Mouse (Mus musculus): ENCODE results near the gene Mbnl2. TPM values are rescaled to one million over a fixed set of nuclear protein-coding genes. Genes with fewer than 3 reads are reported as not detected.
A peak's percentile ranks its signal among the peaks of the same experiment; 100 is the strongest.

Gene Mbnl2
- polyA plus RNA-seq (2014; fragmentation: Nextera tagmentation; extraction: Ambion mirVana), result 62.1 and 64.9 TPM in 2 replicates

GRCm38 (mm10) chr14:120275246-120276238 lies at the start of gene Mbnl2:
Gene Mbnl2, plus strand, starts transcription at chr14:120275669.
- Histone ChIP-seq H3K4me3 (ENCODE audit: low read depth, low read length) (peak within 1 kb of the TSS; percentile 65), H3K9me3 (ENCODE audit: control insufficient read depth, low read length) (no peaks in the 10 kb centered on the region), H3K36me3 (ENCODE audit: control insufficient read depth, insufficient read depth, low read length) (no peaks in the 10 kb centered on the region), H3K4me2 (ENCODE audit: low read depth, severe bottlenecking) (peak within 1 kb of the TSS; percentile 77), H3K27me3 (ENCODE audit: control insufficient read depth, insufficient read depth, low read length) (no peaks in the 10 kb centered on the region), H3K27ac (replicated peaks; ENCODE audit: low read depth, low read length) (peak within 1 kb of the TSS; percentile 85), H3K4me1 (ENCODE audit: control insufficient read depth, insufficient read depth, low read length) (peaks cover 32% of the 10 kb centered on the region), H3K9ac (ENCODE audit: low read length) (peak within 1 kb of the TSS; percentile 74)
- DNase-seq (ENCODE audit: low spot score), result peak; percentile 95
- peak; percentile 96 for ATAC-seq (ENCODE audit: insufficient number of reproducible peaks, low FRiP score, low TSS enrichment, low read depth)
- WGBS, result 2% methylated on average over 34 of the region's 35 CpGs

DNA sequence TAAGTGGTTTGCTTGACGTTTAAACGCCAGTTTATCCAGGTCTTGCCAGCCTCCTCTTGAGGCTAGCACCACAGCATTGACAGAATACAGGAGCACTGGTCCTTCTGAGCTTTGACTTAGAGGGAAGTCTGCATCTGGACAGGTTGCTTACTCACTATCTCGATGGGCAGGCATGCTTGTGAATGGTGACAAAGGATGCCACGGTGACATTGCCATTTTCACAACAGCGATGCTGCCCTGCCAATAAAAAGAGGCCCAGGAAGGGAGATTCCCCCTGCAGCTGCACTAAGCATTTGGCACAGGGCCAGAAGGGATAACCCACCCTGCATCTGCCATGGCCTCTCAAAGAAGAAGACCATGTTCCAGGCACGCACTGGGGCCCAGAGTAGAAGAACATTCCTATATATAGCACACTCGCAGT lies 43.4 kb upstream of the Mbnl2 start:
- ATAC-seq (ENCODE audit: insufficient number of reproducible peaks, low FRiP score, low TSS enrichment, low read depth) (no peak), DNase-seq (ENCODE audit: low spot score) (no peak)
- H3K4me3 ChIP-seq (ENCODE audit: low read depth, low read length), result no peak overlapping the region
- no peak overlapping the region for H3K4me2 ChIP-seq (ENCODE audit: low read depth, severe bottlenecking)
- no peaks in the 10 kb centered on the region for H3K9me3 ChIP-seq (ENCODE audit: control insufficient read depth, low read length)
- no peak overlapping the region for H3K9ac ChIP-seq (ENCODE audit: low read length)
- H3K4me1 ChIP-seq (ENCODE audit: control insufficient read depth, insufficient read depth, low read length), result no peaks in the 10 kb centered on the region
- no peak overlapping the region for H3K27ac ChIP-seq (replicated peaks; ENCODE audit: low read depth, low read length)
- no peaks in the 10 kb centered on the region for H3K36me3 ChIP-seq (ENCODE audit: control insufficient read depth, insufficient read depth, low read length)
- 82% methylated on average over 7 of the region's 7 CpGs for WGBS
- no peaks in the 10 kb centered on the region for H3K27me3 ChIP-seq (ENCODE audit: control insufficient read depth, insufficient read depth, low read length)

GRCm38 (mm10) chr14:120235610-120236009 lies 39.9 kb upstream of the Mbnl2 start:
- H3K4me2 ChIP-seq (ENCODE audit: low read depth, severe bottlenecking), result no peak overlapping the region
- H3K36me3 ChIP-seq (ENCODE audit: control insufficient read depth, insufficient read depth, low read length), result no peaks in the 10 kb centered on the region
- no peaks in the 10 kb centered on the region for H3K9me3 ChIP-seq (ENCODE audit: control insufficient read depth, low read length)
- no peak overlapping the region for H3K4me3 ChIP-seq (ENCODE audit: low read depth, low read length)
- WGBS, result 73% methylated on average over 7 of the region's 7 CpGs
- no peak overlapping the region for H3K27ac ChIP-seq (replicated peaks; ENCODE audit: low read depth, low read length)
- DNase-seq (ENCODE audit: low spot score) (no peak), ATAC-seq (ENCODE audit: insufficient number of reproducible peaks, low FRiP score, low TSS enrichment, low read depth) (no peak)
- no peaks in the 10 kb centered on the region for H3K27me3 ChIP-seq (ENCODE audit: control insufficient read depth, insufficient read depth, low read length)
- H3K4me1 ChIP-seq (ENCODE audit: control insufficient read depth, insufficient read depth, low read length), result no peaks in the 10 kb centered on the region
- no peak overlapping the region for H3K9ac ChIP-seq (ENCODE audit: low read length)

- Histone ChIP-seq H3K27me3 (ENCODE audit: control insufficient read depth, insufficient read depth, low read length) (no peaks in the 10 kb centered on the region), H3K9ac (ENCODE audit: low read length) (no peak overlapping the region), H3K27ac (replicated peaks; ENCODE audit: low read depth, low read length) (no peak overlapping the region), H3K9me3 (ENCODE audit: control insufficient read depth, low read length) (no peaks in the 10 kb centered on the region), H3K4me2 (ENCODE audit: low read depth, severe bottlenecking) (no peak overlapping the region), H3K4me1 (ENCODE audit: control insufficient read depth, insufficient read depth, low read length) (no peaks in the 10 kb centered on the region), H3K36me3 (ENCODE audit: control insufficient read depth, insufficient read depth, low read length) (no peaks in the 10 kb centered on the region), H3K4me3 (ENCODE audit: low read depth, low read length) (no peak overlapping the region)
- ATAC-seq (ENCODE audit: insufficient number of reproducible peaks, low FRiP score, low TSS enrichment, low read depth) (no peak), DNase-seq (ENCODE audit: low spot score) (no peak)
Measured at GRCm38 (mm10) chr14:120238501-120238900, 37.0 kb upstream of the Mbnl2 start.

DNA sequence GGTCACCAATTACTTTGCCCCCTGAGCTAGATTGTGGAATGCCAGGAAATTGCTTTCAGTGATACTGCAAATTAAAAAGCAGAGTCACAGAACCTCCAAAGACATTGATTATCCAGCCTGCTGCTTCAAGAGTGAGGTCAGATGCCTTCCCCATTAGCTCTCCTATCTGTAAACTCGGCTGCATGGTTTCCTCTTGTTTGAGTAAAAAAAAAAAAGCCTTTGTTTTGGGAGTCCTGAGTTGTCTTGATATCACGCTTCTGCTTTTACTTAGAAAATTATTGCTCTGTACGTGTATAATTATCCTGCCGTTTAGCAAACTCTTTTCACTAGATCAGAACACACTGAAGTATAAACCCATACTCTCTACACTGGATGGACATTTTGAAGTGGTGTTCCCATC lies 35.3 kb upstream of the Mbnl2 start:
- no peaks in the 10 kb centered on the region for H3K4me1 ChIP-seq (ENCODE audit: control insufficient read depth, insufficient read depth, low read length)
- no peak overlapping the region for H3K4me2 ChIP-seq (ENCODE audit: low read depth, severe bottlenecking)
- H3K36me3 ChIP-seq (ENCODE audit: control insufficient read depth, insufficient read depth, low read length), result no peaks in the 10 kb centered on the region
- WGBS, result 65% methylated on average over 4 of the region's 4 CpGs
- H3K4me3 ChIP-seq (ENCODE audit: low read depth, low read length), result no peak overlapping the region
- H3K9me3 ChIP-seq (ENCODE audit: control insufficient read depth, low read length), result no peaks in the 10 kb centered on the region
- H3K9ac ChIP-seq (ENCODE audit: low read length), result no peak overlapping the region
- no peak for ATAC-seq (ENCODE audit: insufficient number of reproducible peaks, low FRiP score, low TSS enrichment, low read depth)
- H3K27ac ChIP-seq (replicated peaks; ENCODE audit: low read depth, low read length), result no peak overlapping the region
- no peak for DNase-seq (ENCODE audit: low spot score)
- H3K27me3 ChIP-seq (ENCODE audit: control insufficient read depth, insufficient read depth, low read length), result no peaks in the 10 kb centered on the region

DNA sequence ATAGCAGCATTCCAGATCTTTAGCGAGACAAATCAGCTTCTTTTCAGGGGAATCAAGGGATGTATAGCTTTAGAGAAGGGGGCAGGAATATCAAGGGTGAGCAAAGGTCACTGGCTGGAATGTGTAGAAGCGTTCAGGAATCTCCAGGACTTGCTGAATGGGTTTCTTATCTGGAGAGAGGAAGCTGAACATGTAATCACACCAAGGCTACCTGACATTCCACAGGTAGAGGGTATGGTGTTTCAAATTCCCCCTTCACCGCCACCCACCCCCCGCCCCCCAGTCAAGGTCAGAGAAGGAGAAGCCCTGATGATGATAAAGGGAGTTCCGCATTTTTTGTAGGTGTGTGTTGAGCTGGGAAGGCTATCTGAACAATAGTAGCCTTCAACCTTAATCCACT lies 32.8 kb upstream of the Mbnl2 start:
- Histone ChIP-seq H3K9ac (ENCODE audit: low read length) (no peak overlapping the region), H3K27ac (replicated peaks; ENCODE audit: low read depth, low read length) (no peak overlapping the region), H3K4me3 (ENCODE audit: low read depth, low read length) (no peak overlapping the region), H3K27me3 (ENCODE audit: control insufficient read depth, insufficient read depth, low read length) (no peaks in the 10 kb centered on the region), H3K4me2 (ENCODE audit: low read depth, severe bottlenecking) (no peak overlapping the region), H3K9me3 (ENCODE audit: control insufficient read depth, low read length) (no peaks in the 10 kb centered on the region), H3K36me3 (ENCODE audit: control insufficient read depth, insufficient read depth, low read length) (no peaks in the 10 kb centered on the region), H3K4me1 (ENCODE audit: control insufficient read depth, insufficient read depth, low read length) (no peaks in the 10 kb centered on the region)
- no peak for ATAC-seq (ENCODE audit: insufficient number of reproducible peaks, low FRiP score, low TSS enrichment, low read depth)
- WGBS, result 79% methylated on average over 5 of the region's 5 CpGs
- DNase-seq (ENCODE audit: low spot score), result no peak

DNA sequence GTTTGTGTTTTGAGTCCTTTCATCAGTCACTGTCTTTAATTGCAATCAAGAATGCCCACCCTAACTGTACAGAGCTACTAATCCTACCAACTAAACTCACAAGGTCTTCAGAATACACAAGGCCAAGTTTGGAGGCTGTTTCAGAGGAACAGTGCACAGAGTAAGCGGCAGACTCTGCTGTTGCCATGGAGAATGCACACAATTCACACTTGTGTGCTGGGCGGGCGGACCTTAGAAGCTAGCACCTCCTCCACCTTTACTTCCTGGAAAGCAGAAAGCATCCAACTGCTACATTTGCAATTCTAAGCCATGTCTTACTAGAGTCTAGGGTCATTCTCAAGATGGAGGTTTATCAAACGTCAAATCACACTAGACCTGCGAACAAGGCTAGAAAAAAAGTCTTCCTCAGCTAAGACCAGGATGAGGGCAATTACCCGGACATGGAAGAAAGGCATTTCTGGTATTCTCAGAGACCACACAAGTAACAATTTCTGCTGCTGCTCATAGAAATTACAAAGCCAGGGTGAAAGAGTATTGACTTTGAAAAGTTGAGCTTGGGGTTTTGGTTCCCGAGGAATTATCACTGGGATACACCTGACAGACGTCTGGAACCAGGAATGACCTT lies 30.3 kb upstream of the Mbnl2 start:
- no peak overlapping the region for H3K4me3 ChIP-seq (ENCODE audit: low read depth, low read length)
- no peak overlapping the region for H3K4me2 ChIP-seq (ENCODE audit: low read depth, severe bottlenecking)
- no peak overlapping the region for H3K27ac ChIP-seq (replicated peaks; ENCODE audit: low read depth, low read length)
- no peaks in the 10 kb centered on the region for H3K27me3 ChIP-seq (ENCODE audit: control insufficient read depth, insufficient read depth, low read length)
- ATAC-seq (ENCODE audit: insufficient number of reproducible peaks, low FRiP score, low TSS enrichment, low read depth), result no peak
- H3K9ac ChIP-seq (ENCODE audit: low read length), result no peak overlapping the region
- no peaks in the 10 kb centered on the region for H3K4me1 ChIP-seq (ENCODE audit: control insufficient read depth, insufficient read depth, low read length)
- no peak for DNase-seq (ENCODE audit: low spot score)
- no peaks in the 10 kb centered on the region for H3K9me3 ChIP-seq (ENCODE audit: control insufficient read depth, low read length)
- no peaks in the 10 kb centered on the region for H3K36me3 ChIP-seq (ENCODE audit: control insufficient read depth, insufficient read depth, low read length)
- WGBS, result 79% methylated on average over 8 of the region's 8 CpGs

DNA sequence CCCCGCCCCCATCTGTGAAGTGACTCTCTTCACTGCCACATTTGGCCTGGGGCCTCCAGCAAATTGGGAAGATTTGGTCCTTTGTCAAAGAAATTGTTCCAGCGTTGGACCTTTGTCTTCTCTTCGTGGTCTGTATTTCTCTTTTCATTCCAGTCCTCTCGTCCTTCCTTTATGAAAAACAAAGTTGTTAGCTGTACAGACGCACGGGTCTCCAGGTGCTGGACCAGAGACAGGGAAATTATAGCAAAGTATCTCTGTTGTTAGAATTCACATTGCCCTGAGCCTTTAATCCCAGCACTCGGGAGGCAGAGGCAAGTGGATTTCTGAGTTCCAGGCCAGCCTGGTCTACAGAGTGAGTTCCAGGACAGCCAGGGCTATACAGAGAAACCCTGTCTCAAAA lies 22.1 kb upstream of the Mbnl2 start:
- Histone ChIP-seq H3K4me1 (ENCODE audit: control insufficient read depth, insufficient read depth, low read length) (no peaks in the 10 kb centered on the region), H3K4me2 (ENCODE audit: low read depth, severe bottlenecking) (no peak overlapping the region), H3K27me3 (ENCODE audit: control insufficient read depth, insufficient read depth, low read length) (no peaks in the 10 kb centered on the region), H3K27ac (replicated peaks; ENCODE audit: low read depth, low read length) (no peak overlapping the region), H3K4me3 (ENCODE audit: low read depth, low read length) (no peak overlapping the region), H3K9ac (ENCODE audit: low read length) (no peak overlapping the region), H3K36me3 (ENCODE audit: control insufficient read depth, insufficient read depth, low read length) (no peaks in the 10 kb centered on the region), H3K9me3 (ENCODE audit: control insufficient read depth, low read length) (no peaks in the 10 kb centered on the region)
- 82% methylated on average over 7 of the region's 7 CpGs for WGBS
- DNase-seq (ENCODE audit: low spot score), result no peak
- no peak for ATAC-seq (ENCODE audit: insufficient number of reproducible peaks, low FRiP score, low TSS enrichment, low read depth)

Data from limb, embryonic 11.5 days (tissue).